Mouse (Mus musculus): ENCODE measurements around the gene Hoxa7.

- TF ChIP-seq POLR2A (IDR thresholded peaks at IDR 0.05; ENCODE audit: control insufficient read depth in 1 of 2, insufficient read depth in 1 of 2, low read depth in 1 of 2, low read length in 2 of 2, poor library complexity in 1 of 2) (no peak), E2F4 (IDR thresholded peaks at IDR 0.05; ENCODE audit: borderline replicate concordance, low read depth, low read length) (no peak), MYC (IDR thresholded peaks at IDR 0.05; ENCODE audit: low read depth, low read length) (no peak), ETS1 (IDR thresholded peaks at IDR 0.05; ENCODE audit: low read depth, low read length) (no peak), CTCF (IDR thresholded peaks at IDR 0.05 in 2 of 3, conservative IDR thresholded peaks at IDR 0.05 in 1 of 3; ENCODE audit: control insufficient read depth in 1 of 3, insufficient read depth in 1 of 3, low read depth in 2 of 3, low read length in 3 of 3, poor library complexity in 1 of 3, severe bottlenecking in 1 of 3) (no peak), MAFK (IDR thresholded peaks at IDR 0.05; ENCODE audit: borderline replicate concordance, low read depth, low read length) (no peak)
These were observed 4.2 kb upstream of the Hoxa7 start for GRCm38 (mm10) chr6:52225612-52226568.
